Mouse (Mus musculus) G1E-ER4 (cell line): ENCODE measurements around the gene Olfr1395. TPM values are rescaled to one million over a fixed set of nuclear protein-coding genes. Genes with fewer than 3 reads are reported as not detected.

Experiments
- GATA1 ChIP-seq: IDR thresholded peaks from one replicate; pipeline ENCODE4 v1.8.0; 2012; ENCODE audit warnings: low read length, inconsistent platforms
- polyA plus RNA-seq: library from polyadenylated mRNA; stranded (reverse); fragments of >175 nt; gene quantifications from 2 replicates; pipeline ENCODE4 v1.2.3, GENCODE M21; 2012

The Olfr1395 gene
- polyA plus RNA-seq: not detected in 2 replicates

DNA sequence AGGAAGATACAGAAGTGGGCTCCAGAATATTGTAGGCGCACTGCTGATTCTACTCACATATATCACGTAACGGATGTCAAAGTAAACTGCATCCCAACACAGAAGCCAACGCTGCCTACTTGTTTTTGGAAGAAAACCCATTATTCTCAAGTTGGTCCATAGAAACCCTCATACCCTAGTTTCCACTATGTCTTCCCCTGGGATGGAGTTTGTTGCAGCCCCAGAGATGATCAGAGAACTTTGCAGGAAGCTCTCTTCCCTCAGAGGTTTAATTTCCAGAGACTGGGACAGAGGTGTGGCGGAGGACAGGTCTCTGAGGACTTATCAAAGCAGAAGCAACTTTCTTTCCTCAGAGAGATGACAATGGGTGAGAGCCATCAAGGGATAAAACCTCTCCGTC, at the start of gene Olfr1395:
Gene Olfr1395, plus strand, starts transcription at position 301 of the 400 bp plus-strand sequence.
- TF ChIP-seq GATA1: no peak

DNA sequence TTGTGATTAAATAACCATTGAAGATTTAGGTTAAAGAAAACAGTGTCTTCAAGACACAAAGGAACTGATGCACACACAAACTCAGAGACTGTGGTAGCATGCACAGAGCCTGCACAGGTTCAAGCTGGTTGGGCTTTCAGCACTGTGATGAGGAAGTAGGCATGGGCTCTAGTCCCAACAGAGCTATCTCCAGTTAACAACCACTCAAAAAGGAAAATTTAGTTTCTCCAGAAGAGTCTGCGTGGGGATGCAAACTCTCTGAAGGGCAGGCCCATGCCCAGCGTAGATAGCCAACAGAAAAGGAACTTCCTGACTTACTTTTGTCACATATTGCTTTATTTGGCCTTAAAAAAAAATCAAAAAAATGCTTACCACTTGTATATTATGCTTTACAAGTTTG, 49.3 kb upstream of the Olfr1395 start:
- no peak for TF ChIP-seq GATA1

DNA sequence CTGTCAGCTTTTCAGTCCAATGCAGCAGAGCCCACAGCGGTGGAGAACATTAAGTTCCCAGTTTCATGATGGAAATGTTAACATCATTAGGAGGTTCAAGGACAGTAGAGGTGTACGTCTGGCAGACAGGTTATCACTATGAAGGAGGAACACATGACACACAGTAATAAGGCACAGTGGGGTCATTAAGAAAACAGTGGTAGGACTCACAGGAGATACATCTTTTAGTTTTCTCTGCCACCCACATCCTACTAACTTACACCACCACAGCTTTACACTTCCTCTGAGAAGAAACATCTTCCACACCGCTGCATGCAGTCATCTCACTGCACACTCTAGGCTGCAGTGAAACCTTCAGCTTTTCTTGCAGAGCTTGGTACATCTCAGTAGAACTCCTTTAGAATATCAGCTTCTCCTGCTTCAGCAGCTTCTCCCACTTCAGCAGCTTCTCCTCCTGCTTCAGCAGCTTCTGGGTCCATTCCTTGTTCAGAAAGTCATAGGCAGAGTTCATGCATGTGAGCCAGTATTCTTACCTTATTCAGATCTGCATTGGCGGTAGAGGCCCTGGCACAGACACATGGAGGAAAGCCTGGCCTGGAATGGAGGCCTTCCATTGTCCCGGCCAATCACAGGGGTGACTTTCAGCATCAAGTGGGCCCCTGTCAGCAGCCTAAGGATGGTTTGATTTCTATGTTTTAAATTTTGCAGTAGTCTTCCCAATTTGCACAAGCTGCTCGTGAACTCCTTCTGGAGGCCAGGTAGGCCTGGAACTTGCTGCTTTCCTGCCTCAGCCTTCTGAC, 48.0 kb upstream of the Olfr1395 start:
- TF ChIP-seq GATA1: no peak

- TF ChIP-seq GATA1: no peak
These were observed 46.7 kb upstream of the Olfr1395 start for GRCm38 (mm10) chr11:49095367-49095766.

DNA sequence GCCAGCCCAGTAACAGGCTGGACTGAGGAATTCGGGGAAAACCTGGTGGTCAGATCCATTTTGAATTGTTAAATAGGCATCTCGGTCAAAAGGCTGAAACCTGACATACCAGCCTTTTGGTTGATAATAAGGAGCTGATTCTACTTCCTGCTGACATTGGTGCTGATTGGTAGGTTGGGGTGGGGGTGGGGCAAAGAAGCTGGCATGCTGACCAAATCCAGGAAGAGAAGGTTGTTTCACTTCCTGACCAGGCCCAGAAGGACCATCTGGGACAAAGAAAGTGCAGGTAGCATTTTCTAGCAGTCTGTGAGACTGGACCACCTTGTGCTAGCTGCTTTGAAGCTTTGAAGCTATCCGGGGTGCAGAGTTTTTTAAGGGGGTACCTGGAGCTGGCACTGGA, 41.7 kb upstream of the Olfr1395 start:
- no peak for TF ChIP-seq GATA1

DNA sequence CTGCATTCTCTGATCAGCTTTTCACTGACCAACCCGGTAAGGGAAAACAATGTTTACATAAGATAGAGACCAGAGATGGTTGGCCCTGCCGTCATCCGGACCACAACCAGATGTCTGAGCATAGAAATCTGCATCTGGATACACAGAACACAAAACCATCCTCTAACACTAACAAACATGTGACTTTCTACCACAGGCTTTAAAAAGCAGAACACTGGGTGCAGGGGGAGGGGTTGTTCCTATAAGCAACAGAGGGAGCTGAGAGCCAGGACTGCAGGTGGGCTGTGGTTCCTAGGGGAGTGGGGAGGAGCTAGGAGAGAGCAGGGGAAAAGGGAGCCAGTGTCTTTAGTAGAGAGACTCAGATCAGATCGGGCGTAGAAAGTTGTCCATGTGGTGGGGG, 40.6 kb upstream of the Olfr1395 start:
- no peak for TF ChIP-seq GATA1

DNA sequence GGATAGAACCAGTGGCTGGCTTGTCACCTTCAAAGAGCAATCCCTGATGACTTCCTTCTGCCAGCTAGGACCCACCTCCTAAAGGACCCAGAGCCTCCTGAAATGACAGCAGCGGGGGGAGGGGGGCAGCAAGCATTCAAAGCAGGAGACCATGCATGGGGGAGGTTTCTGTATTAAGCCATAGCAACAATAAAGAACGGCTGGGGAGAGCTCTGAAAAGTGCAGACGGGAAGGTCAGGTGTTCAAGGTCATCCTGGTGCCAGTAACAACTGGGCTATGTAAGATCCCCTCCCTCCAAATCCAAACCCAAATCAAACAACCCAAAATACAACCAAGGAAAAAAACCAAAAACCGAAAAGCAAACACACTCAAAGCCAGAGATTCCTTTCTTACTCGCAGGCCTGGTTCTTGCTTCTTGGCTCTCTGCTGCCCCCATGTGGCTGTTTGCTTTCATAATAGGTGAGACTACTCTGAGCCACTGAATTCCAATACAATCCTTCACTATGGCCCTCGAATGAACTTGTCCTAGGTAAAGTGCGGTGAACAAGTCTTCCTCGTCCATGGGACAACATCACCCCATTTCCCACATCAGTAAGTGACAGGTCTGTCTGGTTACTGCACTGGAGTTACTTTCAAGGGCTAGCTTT, 38.9 kb upstream of the Olfr1395 start:
- no peak for TF ChIP-seq GATA1

- TF ChIP-seq GATA1: no peak
These were observed 36.3 kb upstream of the Olfr1395 start for GRCm38 (mm10) chr11:49105752-49106151.

- no peak for TF ChIP-seq GATA1
These were observed 34.2 kb upstream of the Olfr1395 start for GRCm38 (mm10) chr11:49107650-49108537.

DNA sequence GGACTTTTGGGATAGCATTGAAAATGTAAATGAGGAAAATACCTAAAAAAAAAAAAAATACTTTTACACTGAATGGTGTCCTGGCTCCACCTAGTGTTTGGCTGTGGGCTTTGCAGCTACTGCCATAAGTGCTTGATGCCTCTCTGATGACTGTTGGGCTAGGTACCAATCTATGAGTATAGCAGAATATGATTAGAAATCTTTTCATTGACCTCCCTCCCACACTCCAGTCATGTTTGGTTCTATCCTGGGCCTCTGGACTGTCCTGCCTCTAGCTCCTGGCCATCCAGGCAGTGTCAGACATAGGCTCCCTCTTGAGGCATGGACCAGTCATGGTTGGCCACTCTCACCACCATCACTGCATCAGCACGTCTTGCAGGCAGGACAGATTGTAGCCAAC, 33.2 kb upstream of the Olfr1395 start:
- TF ChIP-seq GATA1: no peak

DNA sequence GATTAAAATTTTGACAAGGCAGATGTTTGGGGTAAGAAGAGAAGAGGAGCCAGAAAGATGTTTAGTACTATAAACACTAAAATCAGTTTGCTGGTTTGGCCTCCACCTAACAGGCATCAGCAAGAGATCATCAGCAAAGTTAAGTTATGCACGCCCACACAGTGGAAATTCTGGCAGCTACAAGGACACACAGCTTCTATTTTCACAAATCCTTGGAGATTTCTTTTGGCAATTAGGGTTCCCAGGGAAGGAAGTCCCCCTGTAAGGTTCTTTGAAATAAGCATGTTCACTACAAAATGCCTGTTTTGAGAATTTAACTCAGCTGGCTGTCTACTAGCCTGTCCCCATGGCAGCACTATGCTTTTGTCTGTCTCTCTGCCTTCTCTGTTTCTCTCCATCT, 31.1 kb upstream of the Olfr1395 start:
- TF ChIP-seq GATA1: no peak

DNA sequence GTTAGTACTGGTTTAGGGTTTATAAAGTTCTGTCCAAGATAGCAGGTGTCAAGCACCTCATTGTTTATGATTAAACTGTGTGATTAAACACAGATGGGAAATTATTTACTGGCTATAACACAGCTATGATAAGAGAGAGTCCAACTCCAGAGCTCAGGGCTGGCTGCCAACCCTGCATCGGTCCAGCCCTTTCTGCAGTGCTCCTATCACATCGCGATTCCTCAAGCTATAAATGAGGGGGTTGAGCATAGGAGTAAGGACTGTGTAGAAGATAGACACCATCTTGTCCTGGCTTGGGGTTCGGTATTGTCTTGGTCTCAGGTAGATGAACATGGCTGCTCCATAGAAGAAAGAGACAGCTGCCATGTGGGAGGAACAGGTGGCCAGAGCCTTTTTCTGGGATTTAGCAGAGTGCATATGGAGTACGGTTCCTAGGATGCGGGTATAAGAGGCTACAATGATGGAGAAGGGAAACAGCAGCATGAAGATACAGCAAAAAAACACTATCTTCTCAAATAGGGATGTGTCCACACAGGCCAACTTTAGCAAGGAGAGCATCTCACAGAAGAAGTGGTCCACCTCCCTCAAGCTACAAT, 29.4 kb upstream of the Olfr1395 start:
- TF ChIP-seq GATA1: no peak

DNA sequence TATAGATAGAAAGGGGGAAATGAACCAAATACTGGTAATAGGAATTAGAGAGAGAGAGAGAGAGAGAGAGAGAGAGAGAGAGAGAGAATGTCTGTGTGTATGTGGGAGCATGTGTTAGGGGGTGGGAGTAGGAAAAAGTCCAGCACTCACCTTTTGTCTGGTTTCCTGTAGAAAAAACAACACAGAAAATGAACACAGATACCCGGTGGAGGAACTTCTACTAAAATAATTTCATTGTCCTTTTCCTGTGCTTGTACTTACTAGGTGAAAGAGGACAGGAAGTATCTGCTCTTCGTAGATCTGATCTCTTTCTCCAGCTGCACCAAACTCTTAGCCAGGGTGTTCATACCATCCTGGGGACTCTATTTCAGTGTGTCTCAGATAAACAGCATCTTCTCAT, 27.9 kb upstream of the Olfr1395 start:
- no peak for TF ChIP-seq GATA1

DNA sequence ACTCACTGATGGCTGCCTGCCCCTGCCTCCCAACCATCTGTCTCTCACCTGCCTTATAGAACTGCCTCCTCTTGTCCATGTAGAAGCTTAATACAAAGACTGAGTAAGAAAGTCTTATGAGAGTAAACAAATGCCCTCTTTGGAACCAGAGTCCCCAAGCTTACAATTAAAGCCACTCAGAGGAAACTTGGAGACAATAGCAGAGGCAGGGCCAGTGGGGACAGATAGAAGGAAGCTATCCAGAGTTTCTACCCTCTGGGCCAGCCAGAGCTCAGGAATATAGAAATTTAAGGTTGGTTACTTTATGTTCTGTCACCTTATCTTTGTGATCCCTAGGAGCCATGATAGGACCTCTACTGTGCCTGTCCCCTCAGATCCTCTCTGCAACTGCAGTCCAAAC, 27.3 kb upstream of the Olfr1395 start, which contains the start of gene Olfr1396:
Gene Olfr1396, minus strand, starts transcription at position 101 of the 400 bp plus-strand sequence.
- TF ChIP-seq GATA1: no peak

DNA sequence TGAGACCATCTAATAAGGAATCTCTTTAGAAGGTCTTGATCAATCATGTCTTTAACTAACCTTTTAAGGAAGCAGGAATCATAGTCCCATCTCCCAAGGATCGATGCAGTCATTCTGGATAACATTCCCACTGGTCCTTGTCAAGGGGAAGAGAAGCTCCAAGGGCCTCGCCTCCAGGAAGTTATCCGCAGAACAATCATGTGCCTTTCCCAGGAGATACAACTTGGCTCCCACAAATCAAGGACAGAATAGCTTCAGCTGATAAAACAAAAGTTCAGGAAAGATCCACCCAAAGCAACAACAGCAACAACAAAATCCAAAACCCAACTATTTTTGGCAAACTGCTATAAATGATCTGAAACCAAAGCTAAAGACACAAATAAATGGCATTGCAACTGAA, 22.4 kb upstream of the Olfr1395 start:
- TF ChIP-seq GATA1: no peak
